Mouse (Mus musculus) retina, postnatal 1 day (tissue): ENCODE results near the gene Adamts4.

Experiments used
- DNase-seq: peaks from one replicate; pipeline ENCODE4 v3.0.0-alpha.2; 2012

Adamts4 gene

DNA sequence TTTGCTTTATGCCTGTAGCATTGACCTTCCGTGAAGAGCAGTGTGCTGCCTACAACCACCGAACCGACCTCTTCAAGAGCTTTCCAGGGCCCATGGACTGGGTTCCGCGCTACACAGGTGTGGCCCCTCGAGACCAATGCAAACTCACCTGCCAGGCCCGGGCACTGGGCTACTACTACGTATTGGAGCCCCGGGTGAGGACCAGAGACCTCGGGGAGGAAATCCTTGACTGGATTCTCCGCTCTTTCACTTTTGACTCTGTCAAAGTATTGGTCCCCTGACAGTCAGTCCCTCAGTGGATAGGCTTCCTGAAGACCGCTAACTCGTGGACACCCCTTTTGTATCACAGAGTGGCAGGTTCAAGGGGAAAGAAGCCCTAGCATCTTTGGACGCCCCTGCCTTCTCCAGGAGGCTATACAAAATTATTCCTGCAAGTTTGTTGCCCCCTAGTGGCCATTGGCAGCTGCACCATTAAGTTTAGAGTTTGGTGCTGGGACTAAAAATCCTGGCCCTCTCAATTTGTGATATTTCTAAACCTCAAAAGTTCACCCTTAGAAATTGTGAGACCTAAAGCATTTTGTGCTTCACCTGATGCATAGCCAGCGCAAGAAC is 6.8 kb downstream of the Adamts4 start:
- DNase-seq, result peak; percentile 83

- DNase-seq, result no peak
These were observed 7.6 kb downstream of the Adamts4 start for GRCm38 (mm10) chr1:171257781-171258180.

GRCm38 (mm10) chr1:171258921-171259320 is 8.7 kb downstream of the Adamts4 start:
- DNase-seq, result no peak

DNA sequence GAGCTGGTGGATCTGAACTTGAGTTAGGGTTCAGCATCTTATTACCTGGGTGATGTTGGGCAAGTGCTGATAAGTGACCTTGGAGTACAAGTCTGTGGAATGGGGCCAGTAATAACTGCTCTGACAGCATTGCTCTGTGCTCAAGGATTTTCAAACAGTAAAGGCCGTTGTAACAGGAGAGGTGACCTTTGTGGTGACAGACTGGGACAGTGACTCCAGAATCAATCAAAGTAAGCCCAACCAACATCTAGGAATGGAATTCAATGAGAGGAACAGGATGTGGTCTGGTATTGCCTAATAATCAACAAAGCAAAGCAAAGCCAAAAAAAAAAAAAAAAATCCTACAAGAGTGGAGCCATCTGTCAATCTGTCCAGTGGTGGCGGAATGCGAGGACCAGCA is 10.1 kb downstream of the Adamts4 start:
- no peak for DNase-seq

- no peak for DNase-seq
These were observed 12.4 kb downstream of the Adamts4 start for GRCm38 (mm10) chr1:171262594-171263130.

DNA sequence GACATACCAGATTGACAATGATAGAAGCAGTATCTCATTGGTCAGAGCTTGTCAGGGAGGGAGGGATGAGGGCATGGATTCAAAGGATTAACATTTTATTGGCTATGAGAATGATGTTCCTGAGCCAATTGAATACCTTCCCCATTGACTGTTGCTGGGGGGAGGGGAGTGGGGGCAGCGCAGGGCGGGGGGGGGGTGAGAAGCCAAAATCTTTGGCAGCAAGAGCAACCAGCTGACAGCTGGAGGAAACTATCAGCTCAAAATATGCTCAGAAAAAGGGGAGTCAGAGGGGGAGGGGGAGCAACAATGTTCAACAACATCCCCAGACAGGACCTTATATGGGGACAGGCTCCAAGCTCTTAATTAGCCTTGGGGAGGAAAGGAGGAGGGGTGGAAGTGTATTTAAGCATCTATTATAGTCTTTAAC is 13.0 kb downstream of the Adamts4 start:
- DNase-seq, result peak; percentile 89

DNA sequence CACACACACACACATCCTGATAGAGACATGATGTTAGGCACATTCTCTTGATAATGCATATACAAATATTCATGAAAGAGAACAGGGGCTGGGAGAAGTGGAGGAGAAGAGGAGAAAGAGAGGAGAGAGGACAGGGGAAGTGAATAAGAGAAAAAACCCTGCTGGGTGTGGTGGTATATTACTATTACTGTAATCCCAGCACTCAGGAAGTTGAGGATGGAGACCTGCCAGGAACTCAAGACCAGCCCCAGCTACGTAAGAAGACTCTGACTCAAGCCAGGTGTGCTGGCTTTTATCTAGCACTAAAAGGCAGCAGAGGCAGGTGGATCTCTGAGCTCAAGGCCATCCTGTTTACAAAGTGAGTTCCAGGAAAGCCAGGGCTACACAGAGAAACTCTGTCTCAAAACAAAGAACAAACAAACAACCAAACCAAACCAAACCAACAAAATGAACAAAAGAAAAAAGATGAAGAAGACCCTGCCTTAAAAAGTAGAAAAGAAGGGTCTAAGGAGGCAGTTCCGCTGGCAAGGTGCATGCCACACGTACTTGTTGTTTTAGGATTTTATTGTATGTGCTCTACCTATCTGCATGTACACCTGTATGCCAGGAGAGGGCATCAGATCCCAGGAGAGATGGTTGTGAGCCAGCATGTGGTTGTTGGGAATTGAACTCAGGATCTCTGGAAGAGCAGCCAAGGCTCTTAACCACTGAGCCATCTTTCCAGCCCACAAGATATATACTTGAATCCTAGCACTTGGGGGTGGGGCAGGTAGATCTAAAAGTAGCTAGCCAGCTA is 13.6 kb downstream of the Adamts4 start:
- DNase-seq, result no peak

DNA sequence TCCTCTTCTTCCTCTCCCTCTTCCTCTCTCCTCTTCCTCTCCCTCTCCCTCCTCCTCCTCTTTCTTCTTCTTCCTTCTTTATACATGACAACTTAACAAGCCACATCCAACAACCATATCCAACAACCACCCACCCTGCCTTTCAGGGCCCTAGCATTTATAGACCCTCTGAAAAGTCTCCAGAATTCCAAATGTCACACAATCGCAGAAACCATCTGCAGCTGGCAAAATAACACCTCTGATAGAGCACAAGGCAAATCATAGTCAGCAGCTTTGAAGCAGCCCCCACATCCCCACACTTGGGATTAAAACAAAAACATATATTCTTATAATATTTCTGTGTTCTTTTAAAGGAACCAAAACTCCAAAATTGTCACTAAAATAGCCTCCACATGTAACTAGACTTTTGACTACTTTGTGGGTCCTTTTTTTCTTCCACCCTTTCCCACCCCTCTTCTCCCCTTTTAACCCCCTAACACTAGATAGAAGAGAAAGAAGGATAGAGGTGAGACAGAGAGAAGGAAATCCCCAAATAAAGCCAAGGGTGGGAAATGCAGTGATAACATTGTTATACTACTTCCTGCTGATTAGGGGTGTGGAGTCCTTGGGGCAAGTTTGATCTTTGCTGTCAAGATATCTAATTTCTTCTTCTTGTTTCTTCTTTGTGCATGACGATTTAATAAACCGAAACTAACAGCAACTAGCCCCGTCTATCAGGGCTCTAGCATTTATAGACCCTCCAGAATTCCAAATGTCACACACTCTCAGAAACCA is 15.9 kb downstream of the Adamts4 start:
- DNase-seq, result no peak

GRCm38 (mm10) chr1:171268341-171268740 is 18.1 kb downstream of the Adamts4 start:
- no peak for DNase-seq

DNA sequence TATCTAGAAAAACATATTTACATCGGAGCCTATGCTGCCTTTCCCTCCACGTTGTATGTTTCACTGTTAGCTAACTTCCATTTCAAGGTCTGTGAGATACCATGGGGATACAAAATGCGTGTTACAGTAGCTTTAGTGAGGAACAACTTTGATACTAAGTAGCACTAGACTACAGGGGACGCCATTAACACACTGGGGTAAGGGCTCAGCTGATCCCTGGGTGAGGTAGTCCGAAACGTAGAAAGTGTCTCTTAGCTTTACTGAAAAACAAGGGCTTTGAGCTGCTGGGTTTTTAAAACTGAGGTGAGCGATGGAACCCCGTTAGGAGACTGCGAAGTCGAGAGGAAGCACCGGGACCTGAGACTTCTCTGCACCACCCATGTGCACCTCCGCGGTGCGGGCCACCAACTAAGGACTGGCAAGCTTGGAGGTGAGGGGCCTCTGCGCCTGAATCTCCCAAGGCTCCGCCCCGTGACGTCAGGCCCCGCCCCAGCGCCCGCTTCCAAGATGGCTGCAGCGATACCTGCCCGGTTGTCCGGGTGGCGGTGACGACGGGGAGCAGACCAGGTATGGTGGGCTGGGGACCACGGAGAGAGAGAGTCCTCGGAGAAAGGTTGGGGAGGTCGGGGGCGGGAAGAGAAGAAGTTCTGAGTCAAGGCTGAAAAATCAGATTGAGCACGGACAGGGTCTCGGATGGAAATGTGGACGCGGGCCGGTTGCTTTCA is 19.8 kb downstream of the Adamts4 start, which contains the start of gene B4galt3:
Gene B4galt3 (plus strand): TSS at position 481 of the 725 bp plus-strand sequence.
- DNase-seq, result peak; percentile 94

- DNase-seq, result no peak
These were observed 20.3 kb downstream of the Adamts4 start for GRCm38 (mm10) chr1:171270573-171270900.

DNA sequence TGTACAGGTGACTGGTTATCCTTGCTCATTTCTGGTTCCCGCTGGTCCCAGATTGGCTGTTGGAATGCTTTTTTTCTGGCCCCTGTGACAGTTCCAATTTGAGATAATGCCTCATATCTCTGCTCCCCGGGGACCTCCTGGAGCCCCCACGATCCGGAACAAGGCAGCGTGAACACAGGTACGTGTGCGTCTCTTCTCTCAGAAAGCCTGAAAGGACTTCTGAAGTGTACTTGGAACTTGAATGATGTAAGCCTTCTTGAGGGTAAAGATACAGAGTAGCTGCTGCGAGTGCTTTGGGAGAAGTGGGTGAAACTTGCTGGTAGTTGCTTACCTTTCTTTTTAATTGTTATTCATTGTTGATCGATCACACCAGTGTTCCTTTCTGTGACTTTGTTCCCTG is 21.0 kb downstream of the Adamts4 start:
- DNase-seq, result no peak

- DNase-seq, result no peak
These were observed 21.4 kb downstream of the Adamts4 start for GRCm38 (mm10) chr1:171271622-171272021.

- no peak for DNase-seq
These were observed 21.9 kb downstream of the Adamts4 start for GRCm38 (mm10) chr1:171272086-171272485.

DNA sequence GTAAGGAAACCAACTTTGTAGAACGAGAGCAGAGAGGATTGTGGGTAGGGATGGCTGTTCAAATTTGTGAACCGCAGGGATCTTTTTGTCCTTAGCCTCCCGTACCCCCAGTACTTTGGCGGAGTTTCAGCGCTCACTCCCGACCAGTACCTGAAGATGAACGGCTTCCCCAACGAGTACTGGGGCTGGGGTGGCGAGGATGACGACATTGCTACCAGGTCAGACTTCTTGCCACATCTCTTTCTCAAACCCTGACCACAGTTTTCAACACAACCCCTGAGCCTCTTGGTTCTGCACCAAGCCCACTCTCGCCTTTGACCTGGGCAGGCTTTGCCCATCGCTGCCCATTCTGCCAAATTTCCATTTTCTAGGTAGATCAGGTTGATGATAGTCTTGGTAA is 23.9 kb downstream of the Adamts4 start:
- DNase-seq, result no peak

GRCm38 (mm10) chr1:171275144-171275734 is 25.0 kb downstream of the Adamts4 start:
- DNase-seq, result no peak

DNA sequence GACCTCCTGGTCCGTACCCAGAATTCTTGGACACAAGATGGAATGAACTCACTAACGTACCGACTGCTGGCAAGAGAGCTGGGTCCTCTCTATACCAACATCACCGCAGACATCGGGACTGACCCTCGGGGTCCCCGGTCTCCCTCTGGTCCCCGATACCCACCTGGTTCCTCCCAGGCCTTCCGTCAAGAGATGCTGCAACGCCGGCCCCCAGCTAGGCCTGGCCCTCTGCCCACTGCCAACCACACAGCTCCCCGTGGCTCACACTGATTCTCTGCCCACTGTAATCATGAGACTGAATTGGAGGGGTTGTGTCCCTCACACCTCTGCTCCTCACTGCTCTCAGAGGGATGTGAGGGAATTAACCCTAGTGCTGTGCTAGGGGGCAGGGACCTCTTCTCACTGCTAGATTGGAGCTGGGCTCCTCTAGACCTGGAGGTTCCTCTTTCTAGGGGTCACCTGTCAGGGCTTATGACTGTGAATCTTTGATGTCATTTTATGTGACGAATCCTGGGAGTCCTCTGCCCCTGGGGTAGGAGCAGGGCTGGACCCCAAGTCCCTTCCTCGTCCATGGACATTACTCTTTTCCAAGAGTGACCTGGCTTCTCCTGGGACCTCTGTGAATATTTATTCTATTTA is 26.0 kb downstream of the Adamts4 start:
- no peak for DNase-seq

GRCm38 (mm10) chr1:171277736-171278135 is 27.5 kb downstream of the Adamts4 start:
- DNase-seq, result no peak

- no peak for DNase-seq
These were observed 28.2 kb downstream of the Adamts4 start for GRCm38 (mm10) chr1:171278436-171278835.

DNA sequence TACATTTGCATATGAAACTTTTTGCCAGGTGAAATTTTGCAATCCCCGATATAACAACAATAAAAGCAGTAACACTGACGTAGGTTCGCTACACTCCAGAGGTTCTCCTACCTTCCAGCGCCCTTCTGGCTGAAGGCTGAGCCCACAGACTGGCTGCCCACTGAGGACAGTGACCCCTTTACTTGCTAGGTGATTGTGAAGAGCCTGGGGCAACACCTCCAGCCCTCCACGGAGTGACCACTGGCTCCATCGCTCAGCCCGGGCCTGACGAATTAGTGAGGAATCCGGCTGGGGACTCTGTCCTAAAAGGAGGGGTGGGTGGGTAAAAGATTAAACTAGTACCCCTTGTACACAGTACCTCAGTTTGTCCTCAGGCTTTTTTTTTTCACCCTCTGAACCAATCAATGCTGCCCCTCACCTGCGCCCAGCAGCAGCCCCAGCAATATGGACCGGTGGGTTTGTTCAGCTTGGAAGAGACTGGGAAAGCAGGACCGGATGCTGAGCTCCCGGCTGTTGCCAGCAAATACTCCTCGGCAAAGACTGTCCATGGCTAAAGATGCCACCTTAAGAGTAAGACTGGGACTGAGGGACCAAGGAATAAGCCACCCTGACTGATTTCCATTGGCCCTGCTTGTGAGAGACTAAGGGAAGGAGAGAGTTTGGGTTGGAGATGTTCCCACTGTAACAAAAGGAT is 28.9 kb downstream of the Adamts4 start:
- no peak for DNase-seq

GRCm38 (mm10) chr1:171279721-171280120 is 29.5 kb downstream of the Adamts4 start:
- DNase-seq, result no peak
